Mouse (Mus musculus) MEL (cell line): ENCODE measurements around the gene Samd5.

ENCODE experiments used
- JUND ChIP-seq: IDR thresholded peaks from 2 replicates; pipeline ENCODE4 v1.6.1; 2011; ENCODE audit warnings: low read depth, mild to moderate bottlenecking, improper control_type of control experiment, low read length
- MYB ChIP-seq: IDR thresholded peaks from 2 replicates; pipeline ENCODE4 v1.6.1; 2011; ENCODE audit warnings: mild to moderate bottlenecking, low read depth, low read length, improper control_type of control experiment
- POLR2AphosphoS5 ChIP-seq: IDR thresholded peaks from 2 replicates; pipeline ENCODE4 v1.6.1; 2012; ENCODE audit warnings: low read depth, borderline replicate concordance, mild to moderate bottlenecking, inconsistent platforms, low read length, moderate library complexity, mixed read lengths
- RAD21 ChIP-seq: IDR thresholded peaks from 2 replicates; pipeline ENCODE4 v1.6.1; 2011; ENCODE audit warnings: mild to moderate bottlenecking, low read depth, low read length, improper control_type of control experiment
- ZKSCAN1 ChIP-seq: IDR thresholded peaks from 2 replicates; pipeline ENCODE4 v1.6.1; 2012; ENCODE audit warnings: low read depth, mild to moderate bottlenecking, inconsistent platforms, low read length, improper control_type of control experiment, moderate library complexity

GRCm38 (mm10) chr10:9575605-9576004 is 99.4 kb downstream of the Samd5 start:
- TF ChIP-seq RAD21 (peak; percentile 42), MYB (no peak), ZKSCAN1 (no peak), POLR2AphosphoS5 (no peak), JUND (no peak)
